Mouse (Mus musculus) liver, adult 2 months (tissue): Measurements from ENCODE around the gene Inafm2.

Experiments
- CTCF ChIP-seq: fragments of 200-500 bp; IDR thresholded peaks from 2 replicates; pipeline ENCODE4 v1.5.1; 2011; ENCODE audit warnings: low read depth, low read length, control low read depth
- POLR2A ChIP-seq: fragments of 200-500 bp; IDR thresholded peaks from 2 replicates; pipeline ENCODE4 v1.6.1; 2011; ENCODE audit warnings: low read length, control low read depth; ENCODE audit not compliant: insufficient read depth; ENCODE audit errors: extremely low read depth

GRCm38 (mm10) chr2:118713631-118714030 is 31.9 kb upstream of the Inafm2 start:
- no peak for TF ChIP-seq CTCF
- TF ChIP-seq POLR2A, result no peak
